Mouse (Mus musculus): Measurements from ENCODE around the gene Epn3.

Epn3 gene

DNA sequence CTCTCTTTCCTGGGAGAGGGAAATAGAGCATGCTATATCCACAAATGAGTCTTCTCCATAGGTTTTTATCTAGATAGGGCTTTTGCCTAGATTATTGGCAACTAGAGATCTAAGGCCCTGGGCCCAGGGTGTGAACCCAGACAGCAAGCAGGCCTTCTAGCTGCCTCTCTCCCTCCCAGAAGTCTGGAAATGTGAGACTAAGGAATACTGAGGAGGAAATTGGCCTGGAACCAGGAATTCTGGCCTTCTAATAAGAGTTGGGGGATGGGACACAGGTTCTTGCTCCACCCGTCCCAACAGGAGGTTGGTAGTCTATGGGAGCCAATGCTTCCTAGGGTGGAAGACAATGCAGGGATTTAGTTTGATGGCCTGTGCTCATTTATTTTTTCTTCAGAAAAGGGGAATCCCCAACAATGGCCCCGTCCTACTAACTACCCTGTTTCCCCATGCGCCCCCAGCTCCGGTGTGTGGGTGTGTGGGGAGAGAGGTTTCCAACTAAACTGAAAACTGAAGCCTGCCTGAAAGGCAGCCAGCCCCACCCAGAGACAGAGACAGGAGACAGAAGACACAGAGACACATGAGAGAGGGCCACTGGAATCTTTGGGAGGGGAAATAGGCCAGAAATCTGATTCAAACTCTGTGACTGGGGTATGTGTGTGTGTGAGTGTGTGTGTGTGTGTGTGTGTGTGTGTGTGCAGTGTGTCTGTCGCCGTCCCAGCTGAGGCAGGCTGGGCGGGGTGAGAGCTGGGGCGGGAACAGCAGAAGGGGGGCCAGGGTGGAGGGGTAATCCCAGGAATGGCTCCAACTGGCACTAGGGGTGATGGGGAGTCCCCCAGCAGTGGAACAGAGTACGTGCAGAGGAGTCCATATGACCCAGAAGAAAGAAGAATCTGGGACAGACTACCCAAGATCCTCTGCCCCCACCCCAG lies 30.4 kb downstream of the Epn3 start:
- no peak for DNase-seq

DNA sequence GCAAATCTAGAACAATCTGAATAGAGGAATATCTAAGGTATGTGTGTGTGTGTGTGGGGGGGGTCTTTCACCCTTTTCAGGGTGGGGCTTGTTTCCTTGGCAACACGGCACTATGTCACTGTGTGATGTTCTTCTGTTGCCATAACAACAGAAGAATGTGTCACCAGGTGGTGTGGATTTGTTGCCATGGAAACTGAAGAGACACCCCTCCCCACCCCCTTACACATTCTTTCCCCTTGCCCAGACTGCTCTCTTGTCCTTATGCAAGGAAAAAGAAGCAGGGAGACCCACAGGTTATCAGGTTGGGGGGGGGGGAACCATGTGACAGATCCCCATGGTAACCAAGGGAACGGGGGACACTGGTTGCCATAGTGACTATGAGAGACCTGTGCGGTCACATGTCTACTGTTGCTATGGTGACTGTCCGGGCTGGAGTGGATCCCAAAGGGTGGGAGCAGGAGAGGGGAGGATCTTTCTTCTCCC lies 31.2 kb downstream of the Epn3 start:
- no peak for DNase-seq

DNA sequence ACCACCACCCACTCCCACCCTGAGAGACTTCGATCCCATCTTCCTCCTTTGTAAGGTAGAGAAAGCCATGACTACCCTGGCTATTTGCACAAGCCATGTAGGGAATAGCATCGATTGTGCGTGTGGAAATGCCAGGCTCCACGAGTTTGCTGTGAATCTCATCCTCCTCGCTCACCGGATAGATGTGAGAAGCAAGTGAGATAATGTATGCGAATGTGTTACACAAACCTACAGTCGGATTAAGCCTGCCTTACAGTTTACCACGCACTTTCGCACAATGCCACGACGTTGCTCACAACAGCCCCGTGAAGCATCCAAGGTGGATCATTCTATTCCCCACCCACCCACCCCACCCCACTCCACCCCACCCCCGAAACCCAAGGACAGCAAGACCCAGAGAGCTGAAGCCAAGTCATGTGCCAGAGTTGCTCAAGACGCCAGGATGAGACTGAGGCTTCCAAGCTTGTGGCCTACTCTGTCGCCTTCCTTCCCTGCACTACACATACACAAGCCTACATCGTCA lies 33.4 kb downstream of the Epn3 start:
- no peak for DNase-seq

DNA sequence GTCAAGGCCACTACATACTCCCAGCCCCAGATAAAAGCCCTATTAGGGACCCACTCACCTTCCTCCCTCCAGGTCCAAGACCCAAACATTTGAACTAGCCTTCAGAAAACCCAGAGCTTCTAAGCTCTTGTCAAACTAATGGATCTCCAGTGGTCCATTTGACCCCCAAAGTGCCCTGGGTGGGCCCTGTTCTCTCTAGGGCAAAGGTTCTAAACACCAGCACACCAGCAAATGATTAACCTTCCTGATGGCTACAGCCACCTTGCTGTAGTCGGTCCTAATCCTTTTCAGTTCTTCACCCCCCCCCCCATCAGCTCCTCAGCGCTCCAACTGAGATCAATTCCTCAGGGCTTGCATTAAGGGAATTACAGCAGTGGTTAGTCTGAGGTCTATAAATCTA lies 35.6 kb downstream of the Epn3 start:
- DNase-seq, result peak; percentile 55 to 67

DNA sequence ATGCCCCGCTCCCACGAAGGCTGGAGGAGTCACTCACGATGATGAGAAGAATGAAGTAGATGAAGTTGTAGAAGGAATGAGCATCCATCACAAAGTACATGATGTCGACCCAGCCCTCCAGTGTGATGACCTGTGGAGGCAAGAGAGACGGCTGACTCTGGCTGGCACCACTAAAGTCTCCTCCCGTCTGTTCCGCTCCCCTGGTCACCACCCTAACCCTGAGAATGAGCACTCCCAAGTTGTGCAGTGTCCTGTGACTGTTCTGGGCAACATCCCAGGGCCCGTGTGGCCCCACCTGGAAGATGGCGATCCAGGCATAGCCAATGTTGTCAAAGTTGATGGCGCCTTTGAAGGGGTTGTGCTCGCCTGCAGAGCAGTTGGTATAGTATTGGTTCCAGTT lies 37.9 kb downstream of the Epn3 start:
- DNase-seq, result peak; percentile 81 to 82

DNA sequence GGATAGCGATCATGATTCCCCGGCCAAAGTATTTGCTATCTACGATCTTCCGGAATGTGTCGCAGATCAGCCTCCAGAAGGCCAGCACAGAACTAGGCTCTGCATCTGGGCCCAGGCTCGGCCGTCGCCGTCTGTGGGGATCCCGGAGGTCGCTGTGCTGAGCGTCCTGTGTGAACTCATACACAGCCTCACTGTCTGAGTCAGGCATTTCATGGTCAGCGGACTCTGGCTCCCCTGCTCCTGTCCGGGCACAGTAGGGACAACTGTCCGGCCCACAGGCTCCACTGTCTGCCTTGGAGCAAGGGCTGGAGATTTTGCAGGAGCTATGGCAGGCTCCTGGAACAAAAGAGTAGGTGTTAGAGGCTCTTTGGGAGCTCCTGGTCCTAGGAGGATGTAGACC lies 42.8 kb downstream of the Epn3 start:
- no peak for DNase-seq

DNA sequence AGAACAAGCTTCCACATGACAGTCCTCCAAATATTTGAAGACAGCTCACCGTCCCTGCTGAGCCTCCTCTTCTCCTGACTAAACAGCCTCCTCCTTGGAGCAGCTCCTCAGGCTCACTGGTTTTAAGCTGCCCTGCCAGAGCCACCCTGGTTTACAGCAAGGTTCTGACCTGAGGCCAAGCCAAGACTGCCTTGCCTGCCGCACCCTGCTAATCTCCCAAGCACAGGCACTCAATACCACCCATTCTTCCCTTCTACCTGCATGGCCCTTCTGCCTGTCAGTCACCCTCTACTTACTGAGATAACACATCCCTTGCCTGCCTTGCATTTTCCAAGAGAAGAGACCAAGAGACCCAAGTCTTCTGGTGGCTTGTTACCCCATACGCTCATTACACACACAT lies 43.4 kb downstream of the Epn3 start:
- DNase-seq, result no peak

DNA sequence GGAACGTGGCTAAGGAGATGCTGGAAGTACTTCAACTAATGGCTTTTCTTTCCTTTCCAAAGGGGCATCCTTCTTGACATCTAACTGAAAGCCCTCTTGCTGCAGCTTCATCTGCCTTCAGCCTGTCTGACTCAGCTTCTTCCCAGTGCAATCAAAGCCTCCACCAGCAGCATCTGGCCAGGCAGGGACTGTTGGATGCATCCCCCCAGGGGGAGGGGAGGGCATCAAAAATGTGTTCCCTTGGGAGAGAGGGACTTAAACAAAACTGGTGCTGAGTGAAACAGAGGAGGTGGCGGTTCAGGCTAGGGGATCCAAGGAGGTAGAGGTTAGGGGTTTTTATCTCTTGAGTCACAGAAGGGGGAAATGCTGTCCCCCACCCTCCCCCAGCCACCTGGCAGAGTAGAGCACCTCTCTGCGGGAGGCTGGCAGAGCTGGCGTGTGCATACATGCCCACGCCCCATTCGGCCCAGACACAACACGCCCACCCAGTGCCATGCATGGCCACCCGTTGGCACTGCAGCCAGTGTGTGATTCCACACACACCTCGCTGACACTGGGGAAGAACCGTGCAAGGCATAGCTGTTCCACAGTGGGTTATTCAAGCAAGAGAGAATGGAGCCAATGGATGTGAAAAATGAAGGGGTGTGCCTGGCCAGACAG lies 44.5 kb downstream of the Epn3 start:
- DNase-seq, result no peak

DNA sequence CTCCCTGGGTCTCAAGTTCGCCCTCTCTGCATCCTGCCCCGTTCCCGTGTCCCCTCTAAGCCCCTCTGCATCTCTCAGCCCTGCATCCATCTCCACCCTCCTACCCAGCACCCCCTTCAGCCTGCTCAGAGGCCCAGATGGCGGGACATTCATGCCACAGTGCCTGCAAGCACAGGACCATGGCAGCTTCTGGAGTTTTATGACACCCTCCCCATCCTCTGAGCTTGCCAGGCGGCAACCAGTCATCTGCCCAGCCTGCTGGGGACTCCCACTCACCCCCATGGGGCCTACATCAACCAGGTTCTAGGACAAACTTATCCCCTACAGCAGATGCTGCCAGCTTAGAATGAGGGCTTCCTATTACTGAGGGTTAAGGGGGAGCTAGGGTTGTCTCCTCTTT lies 45.0 kb downstream of the Epn3 start:
- no peak for DNase-seq

DNA sequence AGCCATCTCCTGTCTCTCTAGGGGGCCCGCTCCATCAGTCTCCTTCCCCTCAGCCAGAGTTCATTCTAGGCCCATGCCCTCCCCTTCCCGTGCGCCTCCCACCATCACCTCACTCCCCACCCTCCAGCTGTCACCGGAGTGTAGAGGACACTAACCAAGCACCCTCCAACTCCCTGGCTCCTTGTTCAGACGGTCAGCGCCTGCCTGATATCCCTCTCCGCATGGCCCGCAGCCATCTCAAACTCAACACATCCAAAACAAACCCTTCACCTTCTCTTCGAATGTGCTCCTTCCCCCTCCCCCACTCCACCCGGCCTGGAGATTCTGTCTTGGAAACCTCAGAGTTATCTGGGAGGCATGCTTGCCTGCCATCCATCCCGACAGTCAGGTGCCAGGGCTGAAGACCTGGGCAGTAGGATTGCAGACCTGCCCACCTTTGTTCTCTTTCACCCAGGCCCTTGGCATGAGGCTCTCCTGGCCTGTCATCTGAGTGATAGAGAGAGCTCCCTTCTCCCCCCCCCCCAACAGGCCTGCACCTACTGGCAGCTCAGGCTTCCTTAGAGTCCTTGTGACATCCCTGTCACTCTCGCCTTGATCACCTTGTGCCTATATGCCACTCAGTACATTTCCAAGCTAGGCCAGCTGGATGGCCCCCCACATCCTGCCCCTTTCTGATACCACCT lies 48.5 kb downstream of the Epn3 start:
- DNase-seq, result no peak

DNA sequence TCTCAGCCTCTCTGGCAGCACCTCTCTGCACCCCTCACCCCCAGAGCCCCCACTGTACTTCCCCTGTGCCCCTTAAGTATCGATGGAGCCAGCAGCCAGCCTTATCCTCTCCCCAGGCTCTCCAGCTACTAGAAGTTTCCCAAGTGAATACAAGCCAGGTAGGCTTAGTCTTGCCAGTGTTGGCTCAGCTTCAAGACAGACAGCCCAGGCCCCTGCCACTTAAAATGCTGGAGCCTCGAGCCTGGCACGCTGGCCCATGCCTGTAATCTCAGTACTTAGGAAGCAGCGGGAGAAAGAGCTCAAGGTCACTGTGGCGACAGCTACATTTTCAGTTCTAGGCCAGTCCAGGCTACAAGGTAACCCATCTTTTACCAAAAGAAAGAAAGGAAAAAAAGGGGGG lies 49.9 kb downstream of the Epn3 start:
- DNase-seq, result no peak

DNA sequence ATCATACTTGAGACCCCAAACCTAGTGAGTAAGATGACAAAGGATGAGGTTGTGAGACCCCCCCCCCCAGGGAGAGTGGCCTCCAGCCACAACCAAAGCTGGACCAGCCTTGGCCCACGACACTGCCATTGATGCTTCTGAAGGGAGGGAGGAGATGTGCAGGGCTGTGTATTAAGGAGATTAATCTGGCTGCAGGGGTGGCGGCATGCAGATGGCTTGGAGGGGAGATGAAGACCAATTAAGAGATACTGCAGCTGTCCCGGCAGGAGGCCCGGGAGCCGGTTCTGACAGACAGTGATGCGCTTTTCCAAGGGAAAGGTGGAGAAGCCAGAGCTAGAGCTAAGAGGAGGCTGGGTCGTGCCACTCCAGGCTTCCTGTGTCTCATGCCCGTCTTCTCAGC lies 50.5 kb downstream of the Epn3 start:
- no peak for DNase-seq

DNA sequence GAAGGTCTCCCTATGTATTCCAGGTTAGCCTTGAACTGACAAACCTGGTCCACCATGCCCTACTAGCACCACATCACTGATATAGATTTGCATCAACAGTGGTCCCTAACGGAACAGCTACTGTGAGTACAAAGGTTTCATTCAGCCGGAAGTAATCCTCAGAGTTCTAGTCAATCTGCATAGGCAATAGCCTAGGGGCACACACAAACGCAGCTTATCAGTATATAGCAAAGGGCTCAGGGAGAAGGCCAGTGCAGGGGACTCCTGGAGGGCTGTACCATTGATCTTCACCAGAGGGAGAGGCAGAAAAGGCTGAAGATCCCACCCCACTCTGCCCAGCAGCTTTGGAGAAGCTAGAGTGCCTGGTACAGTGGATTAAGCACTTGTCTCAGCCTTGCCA lies 52.8 kb downstream of the Epn3 start:
- no peak for DNase-seq

DNA sequence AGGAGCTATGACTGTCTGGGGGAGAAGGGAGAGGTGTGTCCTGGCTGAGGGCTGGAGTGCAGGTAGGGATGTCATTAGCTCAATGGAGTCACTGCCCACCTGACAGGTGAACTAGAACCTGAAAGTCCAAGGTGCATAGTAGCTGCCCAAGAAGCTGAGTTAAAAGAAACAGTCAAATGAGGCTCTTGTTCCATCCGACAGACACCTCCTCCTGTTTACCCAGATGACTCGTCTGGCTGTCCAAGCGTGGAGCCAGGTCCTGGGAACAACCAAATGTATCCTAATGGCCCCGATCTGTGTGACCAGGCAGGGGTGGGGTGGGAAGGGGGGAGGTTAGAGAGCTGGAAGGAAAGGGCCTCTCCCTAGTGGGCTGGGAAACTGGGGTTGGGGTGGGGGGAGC lies 54.5 kb downstream of the Epn3 start:
- DNase-seq, result peak; percentile 55 to 75

DNA sequence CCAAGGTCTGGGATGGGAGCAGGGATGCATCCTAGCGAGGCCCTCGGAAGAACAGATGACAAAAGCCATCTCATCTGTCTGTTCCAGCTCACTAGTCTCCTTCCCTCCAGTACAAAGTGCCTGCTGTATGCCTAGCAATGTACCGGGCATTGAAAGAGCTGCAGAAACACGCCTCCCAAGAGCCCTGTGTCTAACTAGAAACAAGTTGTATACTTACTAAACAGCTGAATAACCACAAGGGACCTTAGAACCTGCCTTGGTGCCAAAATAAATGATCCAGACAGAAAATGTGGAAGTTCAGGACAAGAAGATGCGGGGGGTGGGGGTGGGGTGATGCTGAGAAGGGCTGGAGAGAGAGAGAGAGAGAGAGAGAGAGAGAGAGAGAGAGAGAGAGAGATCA lies 54.9 kb downstream of the Epn3 start:
- peak; percentile 27 to 47 for DNase-seq

DNA sequence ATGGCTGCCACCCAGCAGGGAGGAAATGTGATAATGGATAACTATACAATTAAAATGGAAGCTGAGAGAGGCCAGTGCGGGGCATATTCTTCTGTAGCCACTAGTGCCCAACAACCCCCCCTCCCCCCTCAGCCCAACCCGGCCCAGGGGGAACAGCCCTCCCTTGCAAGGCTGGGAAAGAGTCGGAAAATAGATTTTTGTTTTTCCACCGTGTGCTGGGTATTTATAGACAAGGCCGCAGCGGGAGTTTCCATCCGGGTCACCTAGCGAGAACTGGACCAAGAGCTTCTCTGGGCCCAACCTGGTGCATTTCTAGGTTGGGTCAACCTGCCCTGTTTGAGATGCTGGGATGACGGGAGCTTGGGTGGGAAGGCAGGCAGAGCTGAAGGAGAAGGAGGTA lies 58.0 kb downstream of the Epn3 start:
- DNase-seq, result no peak

DNA sequence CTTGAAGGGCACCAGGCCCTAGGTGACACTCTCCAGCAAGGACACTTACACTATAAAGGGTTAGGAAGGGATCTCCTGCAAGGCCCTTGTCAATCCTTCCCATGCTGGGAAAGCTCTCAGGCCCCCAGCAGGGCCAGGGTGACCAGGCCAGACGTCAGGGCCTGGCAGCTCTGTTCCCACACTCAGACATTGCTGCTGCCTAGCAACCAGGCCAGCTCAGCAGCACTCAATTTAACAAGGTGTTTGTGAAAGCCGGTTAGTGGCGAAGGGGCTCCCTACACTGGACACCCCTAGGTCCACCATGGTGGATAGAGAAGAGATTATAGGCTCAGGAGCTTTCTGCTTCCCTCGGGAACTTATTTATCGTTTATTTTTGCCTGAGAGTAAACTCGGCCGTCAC lies 58.7 kb downstream of the Epn3 start:
- no peak for DNase-seq

DNA sequence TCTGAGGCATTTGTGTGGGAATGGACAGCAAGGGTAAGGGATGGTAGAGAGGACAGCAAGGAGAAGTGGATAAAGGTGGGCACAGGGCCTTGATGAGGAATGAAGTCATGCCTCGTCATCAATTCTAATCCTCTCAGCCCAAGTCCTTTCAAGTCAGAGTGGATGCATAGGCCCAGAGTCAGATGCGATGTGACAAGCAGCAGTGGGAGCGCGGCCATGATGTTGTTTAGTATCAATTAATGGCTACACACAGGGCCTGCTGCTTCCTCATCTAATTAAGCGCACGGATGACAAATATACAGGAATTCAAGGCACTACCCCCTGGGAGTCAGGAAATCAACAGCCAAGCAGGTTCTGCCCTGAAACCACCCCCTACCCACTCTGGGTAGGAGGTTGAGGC lies 59.4 kb downstream of the Epn3 start:
- no peak for DNase-seq
